Mouse (Mus musculus): Measurements from ENCODE around the gene Cldn4. TPM values are rescaled to one million over a fixed set of nuclear protein-coding genes. Genes with fewer than 3 reads are reported as not detected.

Cldn4 gene
- total RNA-seq, 1 experiment, result 150 TPM

GRCm38 (mm10) chr5:134981149-134981548 is 34.4 kb upstream of the Cldn4 start:
- Histone ChIP-seq H3K9ac (ENCODE audit: insufficient read depth, low read depth, low read length, poor library complexity, severe bottlenecking) (peak overlapping the region; percentile 35), H3K27ac (ENCODE audit: insufficient read depth, low read depth, low read length, poor library complexity, severe bottlenecking) (peak overlapping the region; percentile 51), H3K9me3 (ENCODE audit: control insufficient read depth, insufficient read depth, low read depth, low read length) (no peaks in the 10 kb centered on the region), H3K4me3 (ENCODE audit: insufficient read depth in 1 of 2, low read depth in 1 of 2, low read length in 2 of 2, poor library complexity in 1 of 2, severe bottlenecking in 1 of 2) (peak overlapping the region; percentile 8 to 49), H3K36me3 (ENCODE audit: control insufficient read depth, insufficient read depth, low read length, poor library complexity, severe bottlenecking) (no peaks in the 10 kb centered on the region), H3K4me1 (ENCODE audit: control insufficient read depth in 2 of 2, insufficient read depth in 2 of 2, low read length in 2 of 2, poor library complexity in 1 of 2) (peaks cover 2 to 22% of the 10 kb centered on the region in 2 experiments; a peak in 3 of 4 replicates)
- in situ Hi-C loops (cut with MboI; ENCODE audit: low sequenced_read_pairs in 2 of 2, unreplicated experiment in 2 of 2), result no loop called here
- TF ChIP-seq ZC3H11A (IDR thresholded peaks at IDR 0.05; ENCODE audit: borderline replicate concordance, low read depth, low read length), result no peak
- TF ChIP-seq MAFK (IDR thresholded peaks at IDR 0.05; ENCODE audit: insufficient read depth, low read depth, low read length), result no peak
- TF ChIP-seq CHD2 (IDR thresholded peaks at IDR 0.05; ENCODE audit: low read depth, low read length), result no peak
- peak; percentile 23; the same call in 1 of the 2 replicates for TF ChIP-seq ZNF384 (IDR thresholded peaks at IDR 0.05; ENCODE audit: low read depth, low read length)
- TF ChIP-seq HCFC1 (IDR thresholded peaks at IDR 0.05; ENCODE audit: borderline replicate concordance, insufficient read depth, low read length), result no peak
- DNase-seq (ENCODE audit: low read depth, low spot score), result no peak

GRCm38 (mm10) chr5:134977837-134978236 is 31.1 kb upstream of the Cldn4 start:
- no peak overlapping the region for H3K9ac ChIP-seq (ENCODE audit: insufficient read depth, low read depth, low read length, poor library complexity, severe bottlenecking)

GRCm38 (mm10) chr5:134976577-134977250 is 30.0 kb upstream of the Cldn4 start:
- DNase-seq (ENCODE audit: low read depth, low spot score), result no peak
- TF ChIP-seq MAFK (IDR thresholded peaks at IDR 0.05; ENCODE audit: insufficient read depth, low read depth, low read length) (no peak), HCFC1 (IDR thresholded peaks at IDR 0.05; ENCODE audit: borderline replicate concordance, insufficient read depth, low read length) (no peak)
- Histone ChIP-seq H3K4me3 (ENCODE audit: insufficient read depth in 1 of 2, low read depth in 1 of 2, low read length in 2 of 2, poor library complexity in 1 of 2, severe bottlenecking in 1 of 2) (no peak overlapping the region), H3K36me3 (ENCODE audit: control insufficient read depth, insufficient read depth, low read length, poor library complexity, severe bottlenecking) (no peaks in the 10 kb centered on the region), H3K9me3 (ENCODE audit: control insufficient read depth, insufficient read depth, low read depth, low read length) (no peaks in the 10 kb centered on the region), H3K27ac (ENCODE audit: insufficient read depth, low read depth, low read length, poor library complexity, severe bottlenecking) (no peak overlapping the region), H3K4me1 (ENCODE audit: control insufficient read depth in 2 of 2, insufficient read depth in 2 of 2, low read length in 2 of 2, poor library complexity in 1 of 2) (peaks cover 9 to 20% of the 10 kb centered on the region in 2 experiments), H3K9ac (ENCODE audit: insufficient read depth, low read depth, low read length, poor library complexity, severe bottlenecking) (no peak overlapping the region)
- in situ Hi-C loops (cut with MboI; ENCODE audit: low sequenced_read_pairs in 2 of 2, unreplicated experiment in 2 of 2), result no loop called here

More at GRCm38 (mm10) chr5:134977837-134978236, 31.1 kb upstream of the Cldn4 start:
- in situ Hi-C loops (cut with MboI; ENCODE audit: low sequenced_read_pairs in 2 of 2, unreplicated experiment in 2 of 2), result no loop called here
- TF ChIP-seq HCFC1 (IDR thresholded peaks at IDR 0.05; ENCODE audit: borderline replicate concordance, insufficient read depth, low read length), result no peak
- TF ChIP-seq CHD2 (IDR thresholded peaks at IDR 0.05; ENCODE audit: low read depth, low read length), result no peak
- TF ChIP-seq ZC3H11A (IDR thresholded peaks at IDR 0.05; ENCODE audit: borderline replicate concordance, low read depth, low read length), result no peak
- no peak for TF ChIP-seq ZNF384 (IDR thresholded peaks at IDR 0.05; ENCODE audit: low read depth, low read length)
- TF ChIP-seq MAFK (IDR thresholded peaks at IDR 0.05; ENCODE audit: insufficient read depth, low read depth, low read length), result no peak
- Histone ChIP-seq H3K4me3 (ENCODE audit: insufficient read depth in 1 of 2, low read depth in 1 of 2, low read length in 2 of 2, poor library complexity in 1 of 2, severe bottlenecking in 1 of 2) (no peak overlapping the region), H3K27ac (ENCODE audit: insufficient read depth, low read depth, low read length, poor library complexity, severe bottlenecking) (no peak overlapping the region), H3K9me3 (ENCODE audit: control insufficient read depth, insufficient read depth, low read depth, low read length) (no peaks in the 10 kb centered on the region), H3K36me3 (ENCODE audit: control insufficient read depth, insufficient read depth, low read length, poor library complexity, severe bottlenecking) (no peaks in the 10 kb centered on the region), H3K4me1 (ENCODE audit: control insufficient read depth in 2 of 2, insufficient read depth in 2 of 2, low read length in 2 of 2, poor library complexity in 1 of 2) (peaks cover 5 to 17% of the 10 kb centered on the region in 2 experiments)
- DNase-seq (ENCODE audit: low read depth, low spot score), result no peak

GRCm38 (mm10) chr5:134976164-134976563 is 29.4 kb upstream of the Cldn4 start:
- no peaks in the 10 kb centered on the region for H3K36me3 ChIP-seq (ENCODE audit: control insufficient read depth, insufficient read depth, low read length, poor library complexity, severe bottlenecking)
- DNase-seq (ENCODE audit: low read depth, low spot score), result no peak
- in situ Hi-C loops (cut with MboI; ENCODE audit: low sequenced_read_pairs in 2 of 2, unreplicated experiment in 2 of 2), result no loop called here
- H3K9me3 ChIP-seq (ENCODE audit: control insufficient read depth, insufficient read depth, low read depth, low read length), result no peaks in the 10 kb centered on the region
- H3K4me1 ChIP-seq (ENCODE audit: control insufficient read depth in 2 of 2, insufficient read depth in 2 of 2, low read length in 2 of 2, poor library complexity in 1 of 2), result peaks cover 13 to 20% of the 10 kb centered on the region in 2 experiments
- no peak overlapping the region for H3K4me3 ChIP-seq (ENCODE audit: insufficient read depth in 1 of 2, low read depth in 1 of 2, low read length in 2 of 2, poor library complexity in 1 of 2, severe bottlenecking in 1 of 2)
- H3K27ac ChIP-seq (ENCODE audit: insufficient read depth, low read depth, low read length, poor library complexity, severe bottlenecking), result no peak overlapping the region
- no peak overlapping the region for H3K9ac ChIP-seq (ENCODE audit: insufficient read depth, low read depth, low read length, poor library complexity, severe bottlenecking)
- TF ChIP-seq ZC3H11A (IDR thresholded peaks at IDR 0.05; ENCODE audit: borderline replicate concordance, low read depth, low read length) (no peak), HCFC1 (IDR thresholded peaks at IDR 0.05; ENCODE audit: borderline replicate concordance, insufficient read depth, low read length) (no peak), ZNF384 (IDR thresholded peaks at IDR 0.05; ENCODE audit: low read depth, low read length) (no peak), MAFK (IDR thresholded peaks at IDR 0.05; ENCODE audit: insufficient read depth, low read depth, low read length) (no peak), CHD2 (IDR thresholded peaks at IDR 0.05; ENCODE audit: low read depth, low read length) (no peak)

Measured in ES-E14 (cell line).